Mouse (Mus musculus) liver, embryonic 13.5 days (tissue): ENCODE results near the gene Opalin. TPM values are rescaled to one million over a fixed set of nuclear protein-coding genes. Genes with fewer than 3 reads are reported as not detected.

Experiments
- ATAC-seq: fragments of 200-750 bp; cut with Nextera tagmentation; 2 replicates; pipeline ENCODE4 v1.8.0; 2017; ENCODE audit warnings: low read depth, mild to moderate bottlenecking, moderate number of reproducible peaks, moderate library complexity
- DNase-seq: peaks from one replicate; pipeline ENCODE4 v3.0.0; 2022
- H3K27ac ChIP-seq: fragments of 300-500 bp; sonication (generic); 2 replicates; pipeline ENCODE4 v1.5.1; 2015; ENCODE audit warnings: moderate library complexity, mild to moderate bottlenecking, inconsistent platforms
- H3K27me3 ChIP-seq: fragments of 300-500 bp; sonication (generic); 2 replicates; pipeline ENCODE4 v1.6.1; 2015; ENCODE audit warnings: mild to moderate bottlenecking, inconsistent platforms
- H3K36me3 ChIP-seq: fragments of 300-500 bp; sonication (generic); 2 replicates; pipeline ENCODE4 v1.6.1; 2015; ENCODE audit warnings: mild to moderate bottlenecking, inconsistent platforms
- H3K4me1 ChIP-seq: fragments of 300-500 bp; sonication (generic); replicated peaks from 2 replicates; pipeline ENCODE4 v1.6.1; 2015; ENCODE audit warnings: inconsistent platforms
- H3K4me2 ChIP-seq: fragments of 300-500 bp; sonication (generic); 2 replicates; pipeline ENCODE4 v1.6.1; 2015; ENCODE audit warnings: inconsistent platforms, mild to moderate bottlenecking, moderate library complexity
- H3K4me3 ChIP-seq: fragments of 300-500 bp; sonication (generic); replicated peaks from 2 replicates; pipeline ENCODE4 v1.5.1; 2015; ENCODE audit warnings: mild to moderate bottlenecking, inconsistent platforms
- H3K9ac ChIP-seq: fragments of 300-500 bp; sonication (generic); 2 replicates; pipeline ENCODE4 v1.6.1; 2015; ENCODE audit warnings: mild to moderate bottlenecking, inconsistent platforms
- H3K9me3 ChIP-seq: fragments of 300-500 bp; sonication (generic); replicated peaks from 2 replicates; pipeline ENCODE4 v1.6.1; 2016; ENCODE audit warnings: inconsistent platforms
- WGBS: fragments of 180-500 bp; shearing (Covaris S2); methylation state at CpG from one replicate; pipeline ENCODE4 v1.1.7; 2015; ENCODE audit not compliant: insufficient replicate concordance; 5-methylcytosine and 5-hydroxymethylcytosine counted together
- polyA plus RNA-seq: library from polyadenylated mRNA; unstranded; fragments of >200 nt; fragmentation: Nextera tagmentation; extraction: Ambion mirVana; gene quantifications from 2 replicates; pipeline ENCODE4 v1.2.1, GENCODE M21; 2015

The Opalin gene
- polyA plus RNA-seq, 1 experiment from 2014 or later, result not detected

- WGBS, result 12% methylated on average over 14 of the region's 14 CpGs
- Histone ChIP-seq H3K36me3 (no peaks in the 10 kb centered on the region), H3K4me1 (peaks cover 6% of the 10 kb centered on the region), H3K9me3 (no peaks in the 10 kb centered on the region), H3K27ac (no peak overlapping the region), H3K27me3 (peaks cover 29% of the 10 kb centered on the region), H3K4me2 (peak overlapping the region; percentile 59), H3K4me3 (peak overlapping the region; percentile 24), H3K9ac (0 out of 2 replicates have a peak overlapping the region, but pooled peaks have one; percentile 5)
- DNase-seq (peak; percentile 20), ATAC-seq (no peak)
These were observed 60.8 kb downstream of the Opalin start for GRCm38 (mm10) chr19:41015951-41016716.

DNA sequence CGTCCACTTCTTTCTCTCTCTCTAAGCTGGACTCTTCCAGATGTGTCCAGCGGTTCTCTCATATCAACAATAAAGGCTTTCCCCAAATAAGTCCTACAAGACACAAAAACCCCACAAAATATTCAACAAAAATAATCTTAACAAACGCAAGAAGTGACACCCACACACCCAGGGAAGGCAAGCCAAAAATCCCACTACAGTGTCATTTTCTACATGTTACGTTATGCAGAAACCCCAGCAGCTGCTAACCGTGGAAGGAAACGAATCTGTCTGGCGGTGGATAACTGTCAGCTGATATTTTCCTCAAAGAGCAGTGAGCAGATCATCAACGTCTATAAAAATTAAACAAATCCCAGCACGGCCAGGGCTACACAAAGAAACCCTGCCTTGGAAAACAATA, 62.9 kb downstream of the Opalin start:
- Histone ChIP-seq H3K36me3 (no peaks in the 10 kb centered on the region), H3K9ac (no peak overlapping the region), H3K4me1 (peaks cover 6% of the 10 kb centered on the region), H3K27me3 (peaks cover 29% of the 10 kb centered on the region), H3K4me2 (no peak overlapping the region), H3K4me3 (no peak overlapping the region), H3K27ac (no peak overlapping the region), H3K9me3 (no peaks in the 10 kb centered on the region)
- WGBS, result 16% methylated on average over 9 of the region's 9 CpGs
- no peak for ATAC-seq
- no peak for DNase-seq

GRCm38 (mm10) chr19:41013591-41013990, 63.3 kb downstream of the Opalin start:
- DNase-seq (no peak), ATAC-seq (no peak)
- Histone ChIP-seq H3K9ac (no peak overlapping the region), H3K27ac (no peak overlapping the region), H3K36me3 (no peaks in the 10 kb centered on the region), H3K27me3 (peaks cover 27% of the 10 kb centered on the region), H3K4me2 (no peak overlapping the region), H3K4me1 (peaks cover 6% of the 10 kb centered on the region), H3K4me3 (no peak overlapping the region), H3K9me3 (no peaks in the 10 kb centered on the region)
- 9% methylated on average over 5 of the region's 5 CpGs for WGBS

Other genes with a start within 250 kb of the Opalin start
- gene Ccnj, start 245.8 kb downstream of the Opalin start, polyA plus RNA-seq, result 4.5 and 5.2 TPM in 2 replicates
- 3.3 and 4.8 TPM in 2 replicates for gene Zfp518a, start 182.4 kb downstream of the Opalin start, polyA plus RNA-seq
- 0.48 and 0.65 TPM in 2 replicates for gene Blnk, start 82.6 kb downstream of the Opalin start, polyA plus RNA-seq
- 0.06 and 0.07 TPM in 2 replicates for gene Dntt, start 47.8 kb downstream of the Opalin start, polyA plus RNA-seq
- gene Tll2, start 129.7 kb upstream of the Opalin start, polyA plus RNA-seq, result 0.03 TPM in 1 of 2 replicates, not detected in the other
- gene Tm9sf3, start 186.9 kb upstream of the Opalin start, polyA plus RNA-seq, result 58.2 and 72.6 TPM in 2 replicates